Mouse (Mus musculus) Patski (cell line): ENCODE data around the gene Farp1. TPM values are rescaled to one million over a fixed set of nuclear protein-coding genes. Genes with fewer than 3 reads are reported as not detected.

Experiments used
- ATAC-seq: fragments of 100-300 bp; one replicate; pipeline ENCODE4 v1.8.0; 2021
- CTCF ChIA-PET: fragments of 350-600 bp; sonication (Branson Sonifier 250); formaldehyde crosslinking; loops from one replicate; lab custom pipeline; 2022; ENCODE audit warnings: inconsistent platforms; lab: Charles Lee
- POLR2A ChIA-PET: fragments of 350-600 bp; sonication (Branson Sonifier 250); formaldehyde crosslinking; loops from one replicate; lab custom pipeline; 2022; ENCODE audit warnings: antibody characterized with exemption, inconsistent platforms; lab: Charles Lee
- DNase-seq: peaks from one replicate; pipeline ENCODE4 v3.0.0-alpha.2; 2011; ENCODE audit warnings: low read depth, low spot score
- H3K27me3 ChIP-seq: fragments of 371-371 bp; one replicate; pipeline ENCODE4 v1.5.1; 2021
- CTCF ChIP-seq: fragments of 100-300 bp; IDR thresholded peaks from one replicate; pipeline ENCODE4 v1.5.1; 2021
- in situ Hi-C: fragments of 300-500 bp; cut with MboI; formaldehyde crosslinking; loops from 3 replicates; pipeline ENCODE4 v1.11.1; 2018; ENCODE audit warnings: low pct_unique_long_range_greater_than_20kb, mixed read lengths
- polyA plus RNA-seq: library from polyadenylated mRNA; unstranded; gene quantifications from one replicate; pipeline ENCODE4 v1.2.3, GENCODE M21; 2021

The Farp1 gene
- polyA plus RNA-seq, 1 experiment from 2014 or later, result 96.8 TPM

GRCm38 (mm10) chr14:121267801-121268200, 232.8 kb downstream of the Farp1 start:
- TF ChIP-seq CTCF, result no peak
- H3K27me3 ChIP-seq, result no peaks in the 10 kb centered on the region
- DNase-seq (no peak), ATAC-seq (no peak)
- in situ Hi-C loops, result no loop called here
- ChIA-PET POLR2A (no interaction called here), CTCF (interaction anchor here (0.9 to 1.5 kb wide), 2 partner anchors 9 to 11 kb away, joined by 3 to 7 read pairs; no protein-coding TSS in a partner anchor)

GRCm38 (mm10) chr14:121270490-121270889, 235.5 kb downstream of the Farp1 start:
- TF ChIP-seq CTCF, result no peak
- ATAC-seq (no peak), DNase-seq (no peak)
- in situ Hi-C loops, result loop anchor here (10.0 kb wide), 1 partner anchor 436 kb away; no protein-coding TSS in a partner anchor
- H3K27me3 ChIP-seq, result no peaks in the 10 kb centered on the region
- CTCF ChIA-PET, result interaction anchor here (1.9 kb wide), 1 partner anchor 11 kb away, joined by 9 read pairs; no protein-coding TSS in a partner anchor
- POLR2A ChIA-PET, result no interaction called here

GRCm38 (mm10) chr14:121274985-121275384, 240.0 kb downstream of the Farp1 start:
- in situ Hi-C loops, result loop anchor here (5.0 to 10.0 kb wide), 3 partner anchors 177 to 440 kb away; no protein-coding TSS in a partner anchor
- ATAC-seq (no peak), DNase-seq (no peak)
- H3K27me3 ChIP-seq, result no peaks in the 10 kb centered on the region
- ChIA-PET POLR2A (no interaction called here), CTCF (interaction anchor here (1.4 kb wide), 1 partner anchor 180 kb away, joined by 3 read pairs; no protein-coding TSS in a partner anchor)
- no peak for TF ChIP-seq CTCF

DNA sequence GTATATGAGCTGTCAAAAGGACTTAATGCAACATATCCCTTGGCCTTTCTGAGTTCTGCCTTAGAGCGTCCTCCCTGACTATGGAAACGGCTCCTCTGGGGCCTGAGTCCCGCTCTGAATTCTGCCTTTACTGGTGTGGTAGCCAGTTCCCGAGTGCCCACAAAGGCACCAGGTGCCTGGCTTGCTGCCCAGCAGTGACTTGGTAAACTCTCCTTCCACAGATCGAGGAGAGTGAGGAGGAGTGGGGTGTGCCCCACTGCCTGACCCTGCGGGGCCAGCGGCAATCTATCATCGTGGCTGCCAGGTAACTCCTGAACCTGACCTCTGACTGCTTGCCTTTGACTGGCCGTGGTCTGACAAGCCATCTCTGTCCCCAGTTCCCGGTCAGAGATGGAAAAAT, 241.0 kb downstream of the Farp1 start:
- in situ Hi-C loops, result loop anchor here (5.0 to 10.0 kb wide), 3 partner anchors 176 to 441 kb away; no protein-coding TSS in a partner anchor

GRCm38 (mm10) chr14:121279106-121279505, 244.1 kb downstream of the Farp1 start:
- in situ Hi-C loops, result loop anchor here (5.0 to 10.0 kb wide), 3 partner anchors 173 to 444 kb away; no protein-coding TSS in a partner anchor
- H3K27me3 ChIP-seq, result no peaks in the 10 kb centered on the region
- ChIA-PET POLR2A (no interaction called here), CTCF (interaction anchor here (0.7 to 3.6 kb wide), 7 partner anchors 11 to 447 kb away, joined by 3 to 13 read pairs (median 5); no protein-coding TSS in a partner anchor)
- TF ChIP-seq CTCF, result no peak
- ATAC-seq (peak; percentile 71), DNase-seq (peak; percentile 39)

More for the DNA sequence above, 241.0 kb downstream of the Farp1 start:
- ChIA-PET CTCF (interaction anchor here (1.4 kb wide), 1 partner anchor 179 kb away, joined by 3 read pairs; no protein-coding TSS in a partner anchor), POLR2A (no interaction called here)
- DNase-seq (no peak), ATAC-seq (no peak)
- no peak for TF ChIP-seq CTCF
- H3K27me3 ChIP-seq, result no peaks in the 10 kb centered on the region

DNA sequence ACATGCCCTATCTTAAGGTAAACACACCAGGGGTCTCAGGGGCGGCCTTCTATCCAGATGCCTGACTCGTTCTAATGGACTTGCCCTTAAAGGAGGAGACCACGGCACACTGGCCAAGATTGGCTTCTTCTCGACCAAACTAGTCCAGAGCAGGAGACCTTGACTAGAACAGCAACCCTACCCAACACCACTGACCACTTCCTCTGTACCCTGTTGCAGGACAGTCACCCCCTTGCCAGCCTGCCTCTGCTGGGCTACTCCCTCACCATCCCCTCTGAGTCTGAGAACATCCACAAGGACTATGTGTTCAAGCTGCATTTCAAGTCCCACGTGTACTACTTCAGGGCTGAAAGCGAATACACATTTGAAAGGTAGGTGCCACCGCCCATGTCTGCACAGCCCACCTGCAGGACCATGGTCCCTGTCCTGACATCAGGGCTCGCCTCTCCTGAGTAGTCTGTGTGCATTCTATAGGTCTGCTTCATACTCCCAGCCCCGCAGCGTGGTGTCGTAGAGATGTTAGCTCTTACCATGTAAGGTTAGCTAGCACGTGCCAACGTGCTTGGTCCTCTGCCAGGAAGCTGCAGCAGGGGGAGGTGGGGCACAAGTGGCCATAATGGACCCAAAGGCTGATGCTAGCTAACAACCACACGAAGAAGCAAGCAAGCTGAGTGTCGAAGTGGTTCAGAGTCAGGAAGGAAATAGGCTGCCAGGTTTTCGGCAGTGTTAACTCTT, 245.8 kb downstream of the Farp1 start:
- ChIA-PET POLR2A (interaction anchor here (0.7 to 1.1 kb wide), 2 partner anchors 93 to 99 kb away, joined by 3 read pairs; partner anchors contain the start of gene Stk24), CTCF (interaction anchor here (1.3 to 3.6 kb wide), 2 partner anchors 175 to 449 kb away, joined by 5 to 13 read pairs; no protein-coding TSS in a partner anchor)
- no peaks in the 10 kb centered on the region for H3K27me3 ChIP-seq
- no peak for TF ChIP-seq CTCF
- in situ Hi-C loops, result no loop called here
- no peak for DNase-seq
- ATAC-seq, result no peak

GRCm38 (mm10) chr14:121281336-121281710, 246.3 kb downstream of the Farp1 start:
- CTCF ChIA-PET, result interaction anchor here (3.6 kb wide), 1 partner anchor 174 kb away, joined by 13 read pairs; no protein-coding TSS in a partner anchor
- POLR2A ChIA-PET, result no interaction called here

GRCm38 (mm10) chr14:121285379-121286120, 250.6 kb downstream of the Farp1 start:
- in situ Hi-C loops, result no loop called here
- H3K27me3 ChIP-seq, result no peaks in the 10 kb centered on the region
- DNase-seq (no peak), ATAC-seq (no peak)
- no peak for TF ChIP-seq CTCF
- ChIA-PET CTCF (interaction anchor here (1.2 to 1.4 kb wide), 2 partner anchors 26 to 454 kb away, joined by 3 to 4 read pairs; no protein-coding TSS in a partner anchor), POLR2A (no interaction called here)

More at GRCm38 (mm10) chr14:121281336-121281710, 246.3 kb downstream of the Farp1 start:
- no peak for ATAC-seq
- H3K27me3 ChIP-seq, result no peaks in the 10 kb centered on the region
- no peak for DNase-seq
- in situ Hi-C loops, result no loop called here
- no peak for TF ChIP-seq CTCF

DNA sequence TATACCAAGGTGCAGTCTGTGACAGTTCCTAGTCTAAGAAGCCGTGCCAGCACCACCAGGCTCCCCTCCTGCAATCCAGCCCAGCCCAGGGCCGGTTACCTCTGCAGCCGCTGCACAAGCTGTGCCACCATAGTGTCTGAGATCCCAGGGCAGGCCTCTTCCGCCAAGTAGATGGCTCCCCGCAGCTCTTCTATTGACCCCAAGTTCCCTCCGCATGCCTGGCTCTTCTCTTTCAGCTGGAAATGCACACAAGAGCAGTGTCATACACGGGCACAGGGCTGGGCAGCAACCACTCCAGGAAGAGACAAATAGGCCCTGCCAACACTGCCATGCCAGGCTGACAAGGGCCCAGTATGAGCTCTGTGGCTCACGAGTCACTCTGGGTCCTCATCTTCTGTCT, 256.9 kb downstream of the Farp1 start:
- DNase-seq (no peak), ATAC-seq (no peak)
- no peak for TF ChIP-seq CTCF
- H3K27me3 ChIP-seq, result no peaks in the 10 kb centered on the region
- ChIA-PET CTCF (no interaction called here), POLR2A (interaction anchor here (0.6 to 0.7 kb wide), 2 partner anchors 85 to 128 kb away, joined by 3 to 5 read pairs; no protein-coding TSS in a partner anchor)
- in situ Hi-C loops, result no loop called here

DNA sequence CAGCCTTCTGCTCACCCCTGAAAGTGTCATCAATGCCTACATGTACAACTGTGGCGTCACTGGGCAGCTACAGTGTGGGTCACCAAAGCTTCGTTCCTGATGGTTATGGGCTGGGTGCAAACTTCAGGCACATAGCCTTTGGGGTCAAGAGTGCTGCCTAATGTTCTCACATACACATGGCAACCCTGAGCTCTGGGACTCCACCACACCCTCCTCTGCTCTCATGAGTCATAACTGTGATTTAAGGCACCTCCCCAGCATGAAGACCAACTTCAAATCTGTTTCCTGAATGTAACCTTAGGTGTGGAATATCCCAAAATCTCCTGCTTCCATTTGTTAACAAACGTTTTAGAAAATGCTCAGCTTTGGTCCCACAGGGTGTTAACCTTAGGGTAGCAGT, 257.4 kb downstream of the Farp1 start:
- H3K27me3 ChIP-seq, result no peaks in the 10 kb centered on the region
- no peak for ATAC-seq
- TF ChIP-seq CTCF, result no peak
- DNase-seq, result no peak
- in situ Hi-C loops, result no loop called here
- POLR2A ChIA-PET, result no interaction called here
- CTCF ChIA-PET, result no interaction called here
